Mouse (Mus musculus) limb, embryonic 14.5 days (tissue): ENCODE data around the gene Shld1. TPM values are rescaled to one million over a fixed set of nuclear protein-coding genes. Genes with fewer than 3 reads are reported as not detected.

Experiments used
- ATAC-seq: fragments of 200-750 bp; cut with Nextera tagmentation; 2 replicates; pipeline ENCODE4 v1.8.0; 2017; ENCODE audit warnings: low read depth, moderate number of reproducible peaks, moderate TSS enrichment; ENCODE audit not compliant: low FRiP score
- DNase-seq: peaks from one replicate; pipeline ENCODE4 v3.0.0-alpha.2; 2015; ENCODE audit warnings: low spot score
- H3K27ac ChIP-seq: fragments of 300-500 bp; sonication (generic); replicated peaks from 2 replicates; pipeline ENCODE4 v1.5.1; 2014; ENCODE audit warnings: low read depth, mild to moderate bottlenecking, low read length, moderate library complexity, mixed read lengths
- H3K27me3 ChIP-seq: fragments of 300-500 bp; sonication (generic); 2 replicates; pipeline ENCODE4 v1.6.1; 2014; ENCODE audit warnings: low read length, mixed read lengths; ENCODE audit not compliant: control insufficient read depth, insufficient read depth
- H3K36me3 ChIP-seq: fragments of 300-500 bp; sonication (generic); 2 replicates; pipeline ENCODE4 v1.6.1; 2014; ENCODE audit warnings: mild to moderate bottlenecking, low read length, moderate library complexity, mixed read lengths; ENCODE audit not compliant: control insufficient read depth, insufficient read depth
- H3K4me1 ChIP-seq: fragments of 300-500 bp; sonication (generic); 2 replicates; pipeline ENCODE4 v1.6.1; 2014; ENCODE audit warnings: antibody characterized with exemption, low read length, mixed read lengths; ENCODE audit not compliant: control insufficient read depth, insufficient read depth
- H3K4me2 ChIP-seq: fragments of 300-500 bp; sonication (generic); replicated peaks from 2 replicates; pipeline ENCODE4 v1.6.1; 2014; ENCODE audit warnings: low read depth, mild to moderate bottlenecking, low read length, moderate library complexity; ENCODE audit not compliant: severe bottlenecking
- H3K4me3 ChIP-seq: fragments of 300-500 bp; sonication (generic); replicated peaks from 2 replicates; pipeline ENCODE4 v1.5.1; 2014; ENCODE audit warnings: low read length
- H3K9ac ChIP-seq: fragments of 300-500 bp; sonication (generic); 2 replicates; pipeline ENCODE4 v1.6.1; 2014; ENCODE audit warnings: mild to moderate bottlenecking, low read depth, low read length, moderate library complexity; ENCODE audit not compliant: severe bottlenecking
- H3K9me3 ChIP-seq: fragments of 300-500 bp; sonication (generic); 2 replicates; pipeline ENCODE4 v1.6.1; 2016; ENCODE audit warnings: low read length; ENCODE audit not compliant: control insufficient read depth
- POLR2A ChIP-seq: fragments of 200-500 bp; IDR thresholded peaks from 2 replicates; pipeline ENCODE4 v1.8.0; 2012; ENCODE audit warnings: inconsistent platforms, mild to moderate bottlenecking, moderate library complexity, borderline replicate concordance; ENCODE audit not compliant: insufficient read depth, insufficient read length; ENCODE audit errors: extremely low read depth
- WGBS: fragments of 180-500 bp; shearing (Covaris S2); extraction: QIAGEN DNeasy Blood & Tissue Kit; methylation state at CpG from one replicate; pipeline ENCODE4 v1.1.7; 2014; 5-methylcytosine and 5-hydroxymethylcytosine counted together
- polyA plus RNA-seq, 2 experiments: library from polyadenylated mRNA; depleted of rRNA in 1 of 2; stranded (reverse) in 1 of 2; unstranded in 1 of 2; fragments of >200 nt; fragmentation: Nextera tagmentation in 1 of 2; extraction: Ambion mirVana in 1 of 2; gene quantifications; 2 replicates each; pipeline versions ENCODE4 v1.2.1 to v1.2.3; 2012 to 2014

Shld1 gene
- 16.3 and 17.4 TPM in 2 replicates for polyA plus RNA-seq (2012; rRNA removed)
- polyA plus RNA-seq (2014; fragmentation: Nextera tagmentation; extraction: Ambion mirVana): 20.1 and 20.5 TPM in 2 replicates

- no peaks in the 10 kb centered on the region for H3K9me3 ChIP-seq
- TF ChIP-seq POLR2A: no peak
- H3K27ac ChIP-seq: peak within 1 kb of the TSS; percentile 46; the same call in 1 of the 2 replicates
- no peaks in the 10 kb centered on the region; the same call in 1 of the 2 replicates for H3K4me1 ChIP-seq
- H3K27me3 ChIP-seq: no peaks in the 10 kb centered on the region
- peak within 1 kb of the TSS; percentile 61 for H3K9ac ChIP-seq
- no peaks in the 10 kb centered on the region for H3K36me3 ChIP-seq
- H3K4me2 ChIP-seq: peak within 1 kb of the TSS; percentile 45
- H3K4me3 ChIP-seq: peak within 1 kb of the TSS; percentile 58
- ATAC-seq (peak; percentile 87), DNase-seq (peak; percentile 90)
- WGBS: 8% methylated on average over 33 of the region's 33 CpGs
Measured at GRCm38 (mm10) chr2:132686756-132687737, at the start of gene Shld1. Gene Shld1, plus strand, starts transcription at chr2:132686931.

- Histone ChIP-seq H3K27me3 (no peaks in the 10 kb centered on the region), H3K4me3 (no peak overlapping the region), H3K36me3 (no peaks in the 10 kb centered on the region), H3K4me2 (no peak overlapping the region), H3K9me3 (no peaks in the 10 kb centered on the region), H3K9ac (no peak overlapping the region), H3K4me1 (no peaks in the 10 kb centered on the region), H3K27ac (no peak overlapping the region)
- TF ChIP-seq POLR2A: no peak
- 87% methylated on average over 6 of the region's 6 CpGs for WGBS
- no peak for ATAC-seq
- DNase-seq: no peak
Measured at GRCm38 (mm10) chr2:132638306-132638705, 48.4 kb upstream of the Shld1 start.

- no peak for TF ChIP-seq POLR2A
- no peak for ATAC-seq
- H3K4me3 ChIP-seq: no peak overlapping the region
- H3K9ac ChIP-seq: no peak overlapping the region
- H3K4me2 ChIP-seq: no peak overlapping the region
- no peaks in the 10 kb centered on the region for H3K4me1 ChIP-seq
- 83% methylated on average over 7 of the region's 7 CpGs for WGBS
- H3K36me3 ChIP-seq: no peaks in the 10 kb centered on the region
- no peak overlapping the region for H3K27ac ChIP-seq
- no peaks in the 10 kb centered on the region for H3K9me3 ChIP-seq
- no peak for DNase-seq
- H3K27me3 ChIP-seq: no peaks in the 10 kb centered on the region
Measured at GRCm38 (mm10) chr2:132639337-132639736, 47.4 kb upstream of the Shld1 start.

- H3K4me3 ChIP-seq: no peak overlapping the region
- H3K4me1 ChIP-seq: no peaks in the 10 kb centered on the region
- DNase-seq: no peak
- H3K4me2 ChIP-seq: no peak overlapping the region
- H3K27ac ChIP-seq: no peak overlapping the region
- WGBS: 59% methylated on average over 3 of the region's 3 CpGs
- no peak overlapping the region for H3K9ac ChIP-seq
- H3K27me3 ChIP-seq: no peaks in the 10 kb centered on the region
- no peak for TF ChIP-seq POLR2A
- no peak for ATAC-seq
- no peaks in the 10 kb centered on the region for H3K36me3 ChIP-seq
- no peaks in the 10 kb centered on the region for H3K9me3 ChIP-seq
Measured at GRCm38 (mm10) chr2:132641196-132641595, 45.5 kb upstream of the Shld1 start.

- 70% methylated on average over 4 of the region's 4 CpGs for WGBS
- Histone ChIP-seq H3K9ac (no peak overlapping the region), H3K4me1 (no peaks in the 10 kb centered on the region), H3K27ac (no peak overlapping the region), H3K36me3 (no peaks in the 10 kb centered on the region), H3K4me3 (no peak overlapping the region), H3K27me3 (no peaks in the 10 kb centered on the region), H3K4me2 (no peak overlapping the region), H3K9me3 (no peaks in the 10 kb centered on the region)
- no peak for TF ChIP-seq POLR2A
- no peak for DNase-seq
- no peak for ATAC-seq
Measured at GRCm38 (mm10) chr2:132643161-132643560, 43.6 kb upstream of the Shld1 start.
